Mouse (Mus musculus) naive thymus-derived CD4-positive, alpha-beta T cell, adult 2 months (primary cell): ENCODE results near the gene Gnas.

Experiments
- DNase-seq: peaks from one replicate; pipeline ENCODE4 v3.0.0-alpha.2; 2011; ENCODE audit warnings: low read depth

Gene Gnas

DNA sequence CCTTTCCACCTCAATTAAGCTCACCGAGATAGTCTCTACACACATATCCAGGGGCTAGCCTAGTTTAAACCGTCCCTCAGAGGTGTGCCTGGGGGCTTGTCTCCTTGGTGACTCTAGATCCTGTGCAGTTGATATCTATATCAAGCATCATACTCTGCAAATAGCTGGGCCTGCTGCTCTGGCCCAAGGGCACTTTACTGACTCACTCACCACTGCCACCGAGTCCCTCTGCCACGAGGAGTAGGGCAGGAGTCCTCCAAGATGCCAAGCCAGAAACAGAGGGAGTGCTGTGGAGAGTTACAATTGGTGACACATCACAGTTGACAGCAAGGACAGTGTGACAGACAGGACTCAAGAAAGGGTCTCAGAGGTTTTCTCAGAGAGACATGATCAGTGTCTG lies 75.5 kb downstream of the Gnas start:
- DNase-seq, result no peak

DNA sequence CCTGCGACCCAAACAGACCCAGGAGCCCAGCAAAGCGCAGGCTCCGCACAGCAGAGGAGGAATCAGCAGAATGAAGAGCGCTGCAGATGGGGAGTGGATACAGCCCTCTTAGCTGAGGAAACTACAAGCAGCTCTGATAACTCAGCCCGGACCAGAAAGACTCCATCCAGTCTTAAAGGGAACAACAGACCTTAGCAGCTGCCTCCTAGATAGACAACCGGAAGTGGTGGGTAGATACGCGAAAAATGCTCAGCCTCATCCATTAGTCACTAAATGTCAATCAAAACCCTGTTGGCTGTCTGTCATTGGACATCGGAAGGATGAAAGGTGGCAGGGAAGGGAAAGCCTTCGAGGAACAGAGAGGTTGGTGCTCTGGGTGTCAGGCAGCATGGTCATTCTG lies 82.5 kb downstream of the Gnas start:
- DNase-seq, result no peak

DNA sequence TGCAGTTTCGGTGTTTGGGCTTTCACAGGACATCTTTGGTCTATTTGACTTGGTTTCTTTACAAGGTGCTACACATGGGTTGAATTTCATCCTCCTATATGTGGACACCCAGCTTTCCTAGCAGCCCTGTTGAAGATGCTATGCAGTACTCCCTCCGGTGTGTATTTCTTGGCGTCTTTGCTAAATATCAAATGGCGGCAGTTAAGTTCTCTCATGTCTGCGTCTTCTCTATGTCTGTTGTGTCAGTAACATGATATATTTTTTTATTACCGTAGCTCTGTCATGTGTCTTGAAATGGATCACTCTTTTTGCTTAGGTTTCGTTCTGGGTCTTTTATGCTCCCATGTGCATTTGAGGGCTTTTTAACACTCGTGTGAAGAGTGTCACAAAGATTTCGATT lies 96.9 kb downstream of the Gnas start:
- no peak for DNase-seq

DNA sequence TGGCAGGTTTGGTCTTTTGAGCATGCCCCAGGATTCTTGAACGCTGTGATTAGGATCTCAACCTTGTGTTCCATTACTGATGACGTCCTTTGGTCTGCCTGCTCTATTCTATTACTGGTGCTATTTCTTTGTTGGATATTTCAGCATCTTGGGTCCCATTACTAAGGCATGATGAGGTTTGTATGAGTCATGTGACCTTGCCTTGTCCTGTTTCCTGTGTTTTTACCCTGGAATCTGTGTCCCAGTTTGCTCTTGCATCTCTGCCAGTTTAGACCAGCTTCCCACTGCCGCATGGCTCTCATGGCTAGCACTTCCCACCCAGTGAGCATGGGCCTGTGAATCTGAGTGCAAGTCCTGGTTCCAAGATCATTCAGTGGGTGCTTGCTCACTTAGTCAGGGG lies 107.8 kb downstream of the Gnas start:
- DNase-seq, result no peak

DNA sequence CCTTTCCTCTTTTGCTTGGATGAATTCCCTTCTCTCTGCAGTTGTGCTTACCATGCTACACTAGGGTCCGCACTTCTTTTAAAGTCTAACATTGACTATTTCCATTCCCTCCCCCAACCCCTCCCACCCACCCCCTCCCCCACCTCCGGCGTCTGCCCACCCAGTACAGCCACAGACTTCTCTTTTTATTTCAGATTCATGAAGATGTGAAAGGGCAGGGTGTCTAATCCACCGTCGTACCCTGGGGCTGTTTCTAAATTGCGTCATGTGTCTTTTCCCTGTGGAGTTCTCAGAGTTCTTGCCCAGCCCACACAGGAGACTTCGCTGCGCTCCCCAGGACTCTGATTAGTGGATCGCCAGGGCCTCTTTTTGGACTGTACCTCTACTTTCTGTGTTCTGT lies 108.4 kb downstream of the Gnas start:
- no peak for DNase-seq

DNA sequence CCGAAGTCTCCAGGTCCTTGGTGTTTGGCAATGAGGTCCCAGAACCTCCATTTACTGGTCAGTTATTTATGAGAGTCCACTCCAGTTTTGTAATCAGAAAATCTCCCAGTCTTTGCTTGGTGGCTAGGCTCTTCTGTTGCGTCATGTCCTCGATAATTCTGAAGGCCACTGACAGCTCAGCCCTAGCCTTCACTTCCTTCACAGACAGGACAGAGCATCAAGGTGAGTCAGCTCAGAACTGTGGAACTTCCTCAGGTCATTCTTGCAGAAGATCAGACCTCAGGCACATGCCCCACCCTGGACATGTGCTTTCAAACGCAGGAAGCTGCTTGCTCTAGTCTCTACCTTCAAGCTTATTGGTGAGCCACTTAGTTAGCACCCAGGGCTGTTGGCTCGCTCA lies 109.3 kb downstream of the Gnas start:
- no peak for DNase-seq
